Mouse (Mus musculus): ENCODE measurements around the gene Glyctk.

The Glyctk gene

DNA sequence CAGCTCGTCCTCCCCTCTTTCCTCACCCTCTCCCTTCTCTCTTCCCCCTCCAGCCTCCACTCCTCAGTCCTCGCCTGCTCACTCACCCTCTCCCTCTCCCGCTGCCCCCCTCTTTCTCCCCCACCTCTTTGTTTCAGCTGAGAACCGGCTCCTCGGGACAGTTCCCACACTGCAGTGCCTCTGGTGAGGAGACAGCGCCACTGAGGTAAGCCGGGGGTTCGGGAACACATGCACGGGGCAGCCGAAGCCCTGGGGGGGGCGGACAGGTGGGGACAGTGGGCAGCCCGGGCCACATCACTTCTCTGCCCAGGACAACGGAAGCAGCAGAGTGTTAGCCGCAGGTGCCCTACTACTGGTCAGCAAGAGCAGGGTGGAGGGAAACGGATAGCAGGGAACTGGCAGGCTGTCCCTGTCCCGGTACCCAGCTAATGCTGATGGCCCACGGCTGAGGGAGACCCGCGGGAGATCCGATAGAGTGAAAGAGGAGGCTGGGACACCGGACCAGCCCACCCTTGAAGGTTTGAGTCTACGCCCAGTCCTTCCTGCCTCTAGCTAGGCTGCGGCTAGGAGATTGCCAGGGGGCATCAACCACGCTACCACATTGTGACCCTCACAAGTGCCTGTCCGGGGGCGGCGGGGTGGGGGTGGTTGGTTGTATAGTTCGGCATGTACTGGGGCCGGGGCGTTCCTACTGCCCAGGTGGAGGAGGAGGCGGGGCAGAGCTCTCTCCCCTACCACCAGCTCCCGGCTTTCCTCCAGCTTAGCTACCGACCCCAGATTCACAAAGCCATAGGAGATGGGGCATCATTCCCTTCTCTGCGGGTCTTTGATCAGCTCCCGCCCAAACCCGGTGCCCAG is 9.2 kb downstream of the Glyctk start:
- no peak for DNase-seq (ENCODE audit: extremely low spot score, low read depth, low spot score)

DNA sequence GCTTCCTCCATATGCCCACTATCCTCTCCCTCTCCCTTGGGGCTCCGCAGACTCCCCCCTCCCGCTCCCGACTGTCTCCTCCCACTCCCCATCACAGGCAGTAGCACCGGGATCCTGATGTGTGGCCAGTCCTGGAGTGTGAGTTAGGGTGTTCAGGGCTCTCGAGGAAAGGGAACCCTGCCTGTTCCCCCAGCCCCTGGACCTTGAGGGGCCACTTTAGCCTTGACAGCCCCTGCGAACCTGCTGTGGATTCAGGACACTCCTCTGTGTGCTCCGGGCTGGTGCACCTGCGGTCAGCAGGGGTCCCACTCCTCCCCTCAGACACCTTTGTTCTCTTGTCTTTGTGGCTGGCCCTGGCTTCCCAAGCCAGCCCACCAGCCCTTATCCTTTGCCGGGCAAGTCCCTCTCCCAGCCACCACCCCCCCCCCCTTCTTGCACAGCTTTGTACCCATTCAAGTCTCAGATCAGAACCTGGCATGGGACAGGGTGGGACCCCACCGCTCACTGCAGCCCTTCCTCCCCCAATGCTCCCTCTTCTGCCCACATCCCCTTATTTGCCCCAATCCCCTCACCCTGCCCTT is 10.0 kb downstream of the Glyctk start:
- no peak for DNase-seq (ENCODE audit: extremely low spot score, low read depth, low spot score)

DNA sequence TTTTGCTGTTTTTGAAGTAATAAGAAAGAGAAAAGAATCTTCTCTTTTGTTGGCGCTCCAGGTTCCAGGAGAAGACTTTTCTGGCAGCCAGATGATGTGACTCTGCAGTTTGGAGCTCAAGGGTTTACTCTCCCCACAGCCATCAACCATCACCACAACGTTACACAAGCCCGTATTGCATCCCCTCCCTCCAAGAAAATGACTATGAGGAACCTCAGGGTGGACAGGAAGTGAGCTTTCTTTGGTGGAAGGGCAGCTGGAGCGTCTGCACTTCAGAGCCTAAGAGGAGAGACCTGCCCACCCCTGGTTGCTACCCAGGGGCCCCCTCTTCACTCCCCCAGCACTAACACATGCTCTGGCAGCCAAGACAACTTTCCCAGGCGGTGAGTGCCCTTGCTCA is 10.7 kb downstream of the Glyctk start:
- no peak for DNase-seq (ENCODE audit: extremely low spot score, low read depth, low spot score)

DNA sequence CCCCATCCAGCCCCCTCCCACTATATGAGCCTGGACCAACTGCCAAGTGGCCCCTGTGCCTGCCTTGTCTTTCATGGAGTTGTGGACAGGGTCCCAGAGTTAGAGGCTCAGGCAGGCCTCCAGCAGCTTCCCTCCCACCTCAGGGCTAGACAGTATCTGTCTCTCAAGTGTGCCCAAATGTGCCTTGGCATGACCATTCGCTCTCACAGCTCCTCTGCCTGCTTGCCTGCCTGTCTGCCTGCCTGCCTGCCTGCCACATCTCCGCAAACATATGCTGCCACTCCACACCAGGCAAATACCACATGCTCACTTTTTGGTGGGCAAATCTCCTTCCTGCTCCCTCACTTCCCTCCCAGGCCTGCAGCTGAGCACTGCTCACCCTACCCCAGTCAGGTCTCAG is 12.4 kb downstream of the Glyctk start:
- DNase-seq (ENCODE audit: extremely low spot score, low read depth, low spot score), result no peak

DNA sequence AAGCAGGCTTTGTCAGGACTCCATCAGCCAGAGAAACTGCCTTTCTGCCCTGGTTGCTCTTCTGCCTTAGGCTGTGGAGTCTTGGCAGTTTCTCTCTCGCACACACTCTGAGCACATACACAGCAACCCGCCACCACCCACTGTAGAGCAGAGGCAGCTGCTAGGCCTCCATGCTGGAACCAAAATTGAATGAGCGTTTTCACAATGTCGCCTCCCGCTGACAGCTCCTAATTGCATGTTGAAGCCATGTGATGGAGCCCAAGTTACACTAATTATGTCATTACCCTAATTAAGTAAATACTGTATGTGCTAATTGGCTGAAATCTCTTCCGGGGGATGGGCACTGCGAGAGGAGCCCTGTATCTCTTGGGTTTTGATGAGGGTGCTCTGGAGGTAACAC is 13.8 kb downstream of the Glyctk start:
- DNase-seq (ENCODE audit: extremely low spot score, low read depth, low spot score), result no peak

DNA sequence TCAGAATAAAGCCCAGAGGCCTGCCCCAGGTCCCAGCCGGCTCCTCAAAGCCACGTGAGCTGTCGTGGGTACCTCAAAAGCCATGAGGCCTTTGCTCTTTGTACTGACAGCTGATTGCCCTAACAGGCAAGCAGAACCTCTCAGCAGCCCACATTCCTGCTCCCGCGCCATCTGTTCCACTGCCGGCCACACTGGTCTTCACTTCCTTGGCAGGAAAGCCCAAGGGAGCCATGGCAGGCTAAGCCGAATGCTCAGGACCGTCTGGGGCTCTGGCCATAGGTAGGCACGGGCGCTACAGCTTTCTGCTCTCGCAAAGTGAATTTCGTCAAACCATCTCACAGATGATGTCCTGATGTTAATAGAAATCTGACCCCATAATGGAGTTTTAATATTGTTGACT is 16.0 kb downstream of the Glyctk start:
- no peak for DNase-seq (ENCODE audit: extremely low spot score, low read depth, low spot score)

DNA sequence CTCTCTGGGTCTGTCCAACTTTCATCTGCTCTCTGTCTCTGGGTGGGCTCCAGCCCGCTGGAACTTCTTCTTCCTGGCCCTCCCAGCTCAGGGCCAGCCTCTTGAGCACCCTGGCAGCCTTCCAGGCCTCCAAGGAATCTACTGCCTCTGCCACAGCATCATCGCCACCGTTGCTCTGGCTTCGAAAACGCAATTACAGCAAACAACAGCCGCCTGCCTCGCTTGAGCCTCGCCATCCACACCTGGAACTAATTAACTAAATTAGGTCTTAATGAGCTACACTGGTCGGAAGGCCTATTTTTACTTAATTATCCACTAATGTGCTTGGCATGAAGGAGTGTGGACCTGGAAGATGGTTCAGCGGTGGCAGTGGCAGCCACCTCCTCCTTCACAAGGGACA is 18.2 kb downstream of the Glyctk start:
- peak; percentile 46 for DNase-seq (ENCODE audit: extremely low spot score, low read depth, low spot score)

DNA sequence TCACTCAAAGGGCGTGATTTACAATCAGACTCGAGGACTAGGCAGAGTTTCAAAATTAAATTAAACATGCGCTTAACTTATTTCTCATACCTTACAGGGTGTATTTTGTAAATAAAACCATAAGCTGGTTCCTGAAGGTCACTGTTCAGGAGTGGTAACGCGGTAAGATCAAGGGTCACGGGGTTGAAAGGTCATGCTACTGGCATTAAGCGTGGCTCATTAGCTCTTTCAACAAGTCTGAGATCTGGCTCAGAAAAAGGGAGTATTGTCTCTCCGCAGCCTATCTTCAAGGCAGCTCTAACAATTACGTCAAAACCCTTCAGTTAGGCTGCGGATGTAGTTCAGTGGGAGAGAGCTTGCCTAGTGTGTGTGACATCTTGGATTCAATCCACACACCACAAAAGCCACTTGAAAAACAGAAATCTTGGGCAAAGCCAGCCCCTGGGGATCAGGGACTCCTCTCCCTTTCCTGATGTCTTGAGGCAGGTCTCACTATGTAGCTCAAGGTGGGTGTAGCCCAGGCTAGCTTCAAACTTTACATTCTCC is 20.2 kb downstream of the Glyctk start:
- peak; percentile 75 for DNase-seq (ENCODE audit: extremely low spot score, low read depth, low spot score)

DNA sequence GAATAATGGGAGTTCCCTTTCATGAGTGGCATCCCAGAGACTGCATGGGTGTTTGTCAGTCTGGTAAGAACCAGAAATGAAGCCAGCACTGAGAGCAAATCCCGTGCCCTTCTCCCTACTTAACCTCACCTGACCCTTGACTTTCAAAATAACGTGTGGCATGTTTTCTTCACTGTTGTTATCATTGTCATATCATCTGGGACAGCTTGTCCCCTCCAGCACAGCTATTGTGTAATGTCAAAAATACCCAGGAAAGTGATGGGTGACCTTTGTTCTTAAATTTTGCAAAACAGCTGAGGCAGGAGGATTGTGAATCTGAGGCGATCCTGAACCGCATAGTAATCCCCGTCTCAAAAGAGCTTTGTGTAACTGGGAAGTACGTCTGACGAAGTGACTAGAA is 27.7 kb downstream of the Glyctk start:
- DNase-seq (ENCODE audit: extremely low spot score, low read depth, low spot score), result no peak

DNA sequence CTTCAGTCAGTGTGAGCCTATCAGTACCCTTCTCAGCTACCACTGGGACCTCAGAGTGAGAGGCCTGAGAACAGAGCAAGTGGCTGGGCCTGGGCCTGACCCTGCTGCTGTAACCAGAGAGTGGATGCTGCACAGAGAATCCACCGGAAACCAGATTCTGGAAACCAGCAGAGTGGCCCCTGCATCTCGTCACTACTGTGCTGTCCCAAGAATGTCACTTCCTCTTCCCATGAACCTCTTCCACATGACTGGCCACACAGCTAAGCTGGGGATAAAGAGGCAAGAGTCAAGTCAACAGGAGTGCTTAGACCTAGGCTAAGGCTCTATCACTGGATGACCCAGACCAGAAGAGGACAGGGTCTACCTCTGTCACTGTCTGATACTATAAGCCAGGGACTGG is 28.9 kb downstream of the Glyctk start:
- no peak for DNase-seq (ENCODE audit: extremely low spot score, low read depth, low spot score)

DNA sequence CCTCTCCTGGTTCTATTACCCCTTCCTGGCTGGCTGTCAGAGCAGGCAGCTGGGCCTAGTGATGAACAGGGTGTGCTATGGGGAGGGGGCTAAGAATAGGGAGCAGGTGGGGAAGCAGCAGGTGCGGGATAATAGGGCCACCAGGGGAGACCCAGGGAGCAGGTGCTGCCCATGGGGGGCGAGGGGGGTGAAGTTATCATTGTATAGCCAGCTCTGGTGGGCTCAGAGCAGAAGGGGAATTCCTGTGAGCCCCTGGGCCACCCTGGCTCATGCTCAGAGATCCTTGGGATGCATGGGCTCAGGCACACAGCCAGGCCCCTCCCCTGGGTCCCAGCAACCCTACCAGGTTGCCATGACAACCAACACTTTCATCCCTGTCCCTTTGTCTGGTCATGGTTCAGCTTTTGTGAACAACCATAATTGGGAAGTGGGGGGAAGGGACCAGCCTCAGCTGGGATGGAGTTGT is 31.1 kb downstream of the Glyctk start:
- DNase-seq (ENCODE audit: extremely low spot score, low read depth, low spot score), result no peak

DNA sequence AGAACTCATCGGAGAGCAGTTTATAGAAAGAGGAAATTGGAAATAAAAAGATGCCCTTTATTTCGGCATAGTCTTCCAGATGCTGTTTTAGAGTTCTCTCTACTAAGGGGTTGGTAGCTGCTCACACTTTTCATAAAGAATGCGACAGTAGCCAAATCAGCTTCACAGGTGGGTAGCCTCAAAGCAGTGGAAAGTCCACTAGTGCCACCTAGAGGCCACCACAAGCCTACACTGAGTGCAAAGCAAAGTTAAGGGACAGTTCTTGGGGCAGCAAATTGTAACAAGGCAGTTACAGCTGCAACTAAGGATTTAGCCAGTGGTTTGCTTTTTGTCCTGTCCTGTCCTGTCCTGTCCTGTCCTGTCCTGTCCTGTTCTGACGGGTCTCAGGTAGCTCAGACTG is 34.3 kb downstream of the Glyctk start:
- no peak for DNase-seq (ENCODE audit: extremely low spot score, low read depth, low spot score)

DNA sequence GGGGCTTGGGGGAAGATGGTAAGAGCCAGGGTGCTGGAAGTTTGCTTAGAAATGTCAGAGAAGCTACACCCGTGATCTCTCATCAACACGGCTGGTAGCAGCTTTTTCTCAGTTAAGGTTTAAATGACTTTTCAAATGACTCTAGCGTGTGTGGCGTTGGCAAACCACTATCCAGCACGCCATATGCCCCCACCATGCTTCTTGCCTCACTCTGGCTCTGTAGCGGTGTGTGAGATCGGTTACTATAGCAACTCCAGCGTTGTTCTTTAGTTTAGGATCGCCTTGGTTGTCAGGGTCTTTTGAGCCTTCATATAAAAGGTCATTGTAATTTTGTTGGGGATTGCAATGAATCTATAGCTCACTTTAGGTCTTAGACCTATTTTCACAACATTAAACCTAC is 38.9 kb downstream of the Glyctk start:
- no peak for DNase-seq (ENCODE audit: extremely low spot score, low read depth, low spot score)

DNA sequence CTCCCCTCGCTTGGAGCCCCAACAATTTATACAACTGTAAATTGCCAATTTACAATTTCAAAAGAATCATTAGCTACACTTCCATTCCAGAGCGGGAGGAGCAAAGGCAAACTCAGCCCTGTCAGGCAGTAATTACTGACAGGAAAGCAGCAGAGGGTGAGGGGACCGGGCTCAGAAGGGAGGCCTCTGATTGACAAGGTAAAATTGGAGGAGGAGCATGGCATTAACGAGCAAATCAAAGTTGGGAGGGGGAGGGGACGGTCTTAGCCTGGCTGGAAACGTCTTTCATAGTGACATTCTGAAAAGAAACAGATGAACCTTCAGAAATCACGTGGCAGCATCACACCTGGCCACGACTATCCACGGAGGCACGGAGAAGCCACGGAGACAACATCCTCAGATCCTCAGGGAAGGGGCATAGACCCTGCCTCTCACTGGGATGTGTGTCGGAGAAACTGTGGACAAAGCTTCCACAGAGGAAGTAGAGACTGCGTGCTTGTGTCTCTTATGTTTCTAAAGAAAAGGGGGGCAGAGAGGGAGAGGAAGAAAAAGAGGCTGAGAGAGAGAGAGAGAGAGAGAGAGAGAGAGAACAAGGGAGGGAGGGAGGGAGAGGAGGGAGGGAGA is 42.0 kb downstream of the Glyctk start:
- no peak for DNase-seq (ENCODE audit: extremely low spot score, low read depth, low spot score)

DNA sequence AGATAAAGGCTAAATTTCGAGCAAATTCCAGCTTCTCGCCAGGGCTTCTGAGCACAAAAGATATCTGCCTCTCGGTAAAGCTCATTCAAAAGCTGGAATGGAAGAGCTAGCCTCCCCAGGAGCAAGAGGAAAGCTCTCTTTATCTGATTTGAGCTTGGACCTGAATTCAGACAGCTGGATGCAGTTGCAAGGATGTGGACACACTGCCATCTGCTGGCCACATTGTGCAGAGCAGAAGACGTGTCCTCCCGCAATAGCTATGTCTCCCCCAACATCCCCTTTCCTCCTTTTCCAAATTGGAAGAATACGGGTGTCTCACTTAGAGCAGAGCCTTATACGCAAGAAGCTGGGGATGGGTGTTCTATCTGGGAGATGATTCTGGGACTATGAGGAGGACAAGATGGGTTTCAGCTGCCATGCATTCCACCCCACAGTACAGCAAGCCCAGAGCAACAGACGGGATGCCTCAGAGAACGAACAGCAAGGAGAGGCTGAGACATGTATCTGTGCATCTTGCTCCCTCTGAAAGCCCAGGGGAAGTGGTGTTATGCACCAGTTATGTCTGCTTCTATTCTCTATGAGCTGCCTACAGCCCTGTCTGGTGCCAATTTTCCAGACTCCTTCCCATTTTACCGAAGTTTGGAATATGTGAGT is 45.0 kb downstream of the Glyctk start:
- peak; percentile 50 for DNase-seq (ENCODE audit: extremely low spot score, low read depth, low spot score)

DNA sequence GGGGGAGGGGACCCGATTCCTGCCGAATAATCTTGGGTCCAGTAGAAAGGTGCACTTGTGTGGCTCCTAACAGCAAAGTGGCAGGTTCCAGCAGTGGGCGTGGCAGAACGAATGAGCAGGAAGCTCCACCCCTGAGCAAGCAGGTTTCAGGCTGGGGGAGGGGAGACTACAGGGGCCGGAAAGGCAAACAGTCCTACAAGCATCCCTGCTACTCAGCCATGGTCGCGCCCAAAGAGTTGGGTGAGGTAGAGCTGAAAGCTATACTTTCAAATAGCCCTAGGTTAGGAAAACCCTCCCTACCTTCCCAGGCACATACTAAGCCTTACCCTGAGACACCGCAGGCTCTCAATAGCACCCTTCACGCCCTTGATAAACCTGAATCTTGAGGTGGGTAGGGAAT is 51.7 kb downstream of the Glyctk start:
- no peak for DNase-seq (ENCODE audit: extremely low spot score, low read depth, low spot score)

DNA sequence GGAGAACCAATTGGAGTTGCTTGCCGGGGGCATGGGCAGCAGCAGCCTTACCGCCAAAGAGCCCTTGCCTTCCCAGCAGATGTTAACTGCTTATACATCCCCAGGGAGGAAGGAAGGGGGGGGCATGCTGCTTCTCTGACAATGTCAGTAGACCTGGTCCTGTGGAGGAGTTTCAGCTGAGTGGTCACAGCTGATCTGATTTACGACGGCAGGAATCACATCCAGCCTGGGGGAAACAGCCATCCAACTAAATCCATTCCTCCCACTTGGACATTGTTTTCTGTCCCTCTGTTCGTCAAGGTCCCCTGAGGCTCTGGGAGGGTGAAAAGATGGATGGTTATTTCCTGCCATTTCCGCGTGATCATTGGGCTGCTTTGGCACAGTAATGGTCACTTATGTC is 53.5 kb downstream of the Glyctk start:
- DNase-seq (ENCODE audit: extremely low spot score, low read depth, low spot score), result no peak
